Comparison of ENCODE assay signal across 18 mouse cellular contexts in genomic region chr5:132481476-132481875, GRCm38 (mm10).
"Had no signal": no experiment of that assay in that cellular context is flagged by ENCODE, and none has a peak within 500 bp of the region (broad histone marks: within the 10 kb centered on the region; RNA-seq: fewer than 3 reads in every experiment).

No protein-coding gene starts in this region.

- H3K4me3 ChIP-seq: midbrain, embryonic 10.5 days; midbrain, embryonic 12.5 days; myocyte; neural tube, embryonic 13.5 days; neural tube, embryonic 15.5 days had no signal

- H3K27ac ChIP-seq: midbrain, embryonic 10.5 days; midbrain, embryonic 12.5 days; neural tube, embryonic 13.5 days; neural tube, embryonic 15.5 days had no signal

- H3K9me3 ChIP-seq: midbrain, embryonic 10.5 days; midbrain, embryonic 12.5 days; neural tube, embryonic 13.5 days; neural tube, embryonic 15.5 days had no signal

- H3K9ac ChIP-seq: lung, embryonic 14.5 days; midbrain, embryonic 12.5 days; neural tube, embryonic 13.5 days; neural tube, embryonic 15.5 days had no signal

- H3K27me3 ChIP-seq: neural tube, embryonic 13.5 days; neural tube, embryonic 15.5 days had no signal

- DNase-seq: lung, adult 18-20 months; lung, embryonic 14.5 days; lung, postnatal 10 days; lung, postnatal 4 days; midbrain, embryonic 14.5 days; right cerebral cortex, adult 18-20 months; right cerebral cortex, postnatal 25 days; right cerebral cortex, postnatal 4 days; spleen, adult 18-20 months; thymus, adult 18-20 months; thymus, postnatal 14 days; thymus, postnatal 36 days had no signal

- H3K36me3 ChIP-seq: midbrain, embryonic 10.5 days; midbrain, embryonic 12.5 days; neural tube, embryonic 13.5 days; neural tube, embryonic 15.5 days had no signal

- ATAC-seq: midbrain, embryonic 16.5 days had no signal

- H3K4me2 ChIP-seq: lung, embryonic 14.5 days; midbrain, embryonic 12.5 days; neural tube, embryonic 13.5 days; neural tube, embryonic 15.5 days had no signal
